Mouse (Mus musculus): ENCODE results near the gene Rhobtb1.

Gene Rhobtb1

DNA sequence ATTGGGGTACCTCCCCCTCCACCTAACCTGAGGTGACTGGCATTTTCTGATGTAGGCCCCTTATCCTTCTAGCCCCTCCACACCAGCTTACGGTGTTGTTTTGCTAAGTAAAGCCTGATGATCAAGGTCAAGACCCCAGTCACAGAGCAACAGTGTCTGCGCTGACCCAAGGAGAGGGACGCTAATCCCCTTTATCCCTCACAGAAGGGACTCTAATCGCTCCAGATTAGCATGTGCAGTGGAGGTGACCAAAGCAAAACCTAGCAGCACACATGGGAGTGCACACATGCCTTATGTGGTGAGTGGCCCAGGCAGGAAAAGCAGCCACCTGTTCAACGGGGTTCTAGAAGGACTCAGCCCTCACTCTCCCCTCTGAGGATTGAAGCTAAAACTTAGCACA lies 123.0 kb downstream of the Rhobtb1 start:
- DNase-seq (ENCODE audit: inconsistent ontology term) = no peak

DNA sequence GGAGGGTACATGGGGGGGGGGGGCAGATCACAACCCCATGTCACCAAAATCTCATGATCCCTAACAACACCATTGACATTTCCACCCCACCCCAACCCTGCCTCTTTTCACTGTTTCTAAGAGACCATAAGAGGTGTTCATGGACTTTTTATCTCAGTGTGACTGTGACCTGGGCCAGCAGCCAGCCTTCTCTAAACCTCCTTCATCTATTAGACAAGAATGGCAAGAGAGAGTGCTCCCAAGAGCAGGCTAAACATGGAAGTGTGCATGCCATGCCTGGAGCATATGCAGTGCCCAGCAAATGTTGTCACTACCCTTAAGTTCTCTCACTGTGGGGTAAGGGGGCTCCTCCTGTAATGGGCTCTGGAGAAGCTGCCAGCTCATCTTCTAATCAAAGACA lies 123.5 kb downstream of the Rhobtb1 start:
- no peak for DNase-seq (ENCODE audit: inconsistent ontology term)

DNA sequence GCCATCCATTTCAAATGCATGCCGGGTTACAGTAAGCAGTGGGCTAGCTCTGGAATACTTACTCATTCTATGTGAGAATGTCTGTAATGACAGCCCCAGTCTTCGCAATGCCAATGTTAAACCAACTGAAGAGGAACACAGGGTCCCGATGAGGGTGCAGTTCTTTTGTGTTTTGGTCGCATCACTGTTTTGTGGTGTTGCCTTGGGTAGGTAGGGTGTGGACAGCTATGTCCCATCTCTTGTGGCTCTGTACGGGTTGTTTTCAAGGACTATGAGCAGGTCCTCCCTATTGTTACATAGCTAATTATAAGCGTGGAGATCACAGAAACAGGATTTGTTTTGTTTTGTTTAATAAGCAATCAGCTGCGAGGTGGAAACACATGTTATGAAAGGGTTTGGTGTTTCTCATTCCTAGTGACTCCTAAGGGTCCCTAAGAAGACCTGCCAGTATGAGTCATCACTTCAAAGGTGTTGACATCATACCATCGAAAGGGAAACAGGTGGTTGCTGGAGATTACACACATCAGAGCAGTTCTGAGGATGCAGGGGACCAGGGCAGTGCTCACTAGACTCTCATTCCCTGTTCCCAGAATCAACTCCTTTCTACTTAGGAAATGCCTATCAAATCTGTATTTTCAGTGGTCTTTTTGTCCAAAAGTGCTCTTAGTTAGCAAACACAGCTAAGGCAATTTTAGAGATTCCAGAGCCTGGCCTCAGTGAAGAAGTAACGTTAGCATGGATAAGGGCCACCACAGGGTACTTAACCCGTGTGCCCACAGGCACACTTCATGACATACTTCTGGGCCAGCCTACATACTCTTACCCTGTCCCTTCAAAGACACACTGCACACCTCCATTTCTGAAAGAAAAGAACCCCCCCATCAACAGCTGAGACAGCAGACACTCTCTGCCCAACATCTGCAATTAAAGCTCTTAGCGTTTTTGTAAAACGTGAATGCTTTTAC lies 124.9 kb downstream of the Rhobtb1 start:
- DNase-seq (ENCODE audit: inconsistent ontology term) = no peak

DNA sequence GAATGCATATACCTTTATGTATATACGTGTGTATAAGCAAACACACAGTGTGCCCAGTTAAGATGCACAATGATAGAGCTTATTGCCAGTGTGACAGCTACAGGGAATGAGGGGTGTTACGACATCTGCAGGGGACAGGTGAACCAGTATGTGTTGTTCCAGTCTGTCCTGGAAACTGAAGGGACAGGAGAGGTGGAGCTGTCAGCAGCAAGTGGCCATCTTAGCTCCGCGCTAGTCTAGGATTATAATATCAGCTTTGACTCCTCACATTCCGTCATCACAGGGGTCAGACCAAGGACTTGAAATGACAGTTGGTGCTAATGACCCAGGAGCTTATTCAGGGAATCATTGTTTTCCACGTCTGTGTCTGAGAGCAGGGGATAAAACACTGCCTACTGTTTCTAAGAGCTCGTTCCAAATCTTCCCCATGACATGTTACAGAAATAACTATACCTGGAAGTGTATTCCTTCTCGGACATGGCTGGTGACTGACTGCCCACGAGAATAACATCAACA lies 125.7 kb downstream of the Rhobtb1 start:
- no peak for DNase-seq (ENCODE audit: inconsistent ontology term)

DNA sequence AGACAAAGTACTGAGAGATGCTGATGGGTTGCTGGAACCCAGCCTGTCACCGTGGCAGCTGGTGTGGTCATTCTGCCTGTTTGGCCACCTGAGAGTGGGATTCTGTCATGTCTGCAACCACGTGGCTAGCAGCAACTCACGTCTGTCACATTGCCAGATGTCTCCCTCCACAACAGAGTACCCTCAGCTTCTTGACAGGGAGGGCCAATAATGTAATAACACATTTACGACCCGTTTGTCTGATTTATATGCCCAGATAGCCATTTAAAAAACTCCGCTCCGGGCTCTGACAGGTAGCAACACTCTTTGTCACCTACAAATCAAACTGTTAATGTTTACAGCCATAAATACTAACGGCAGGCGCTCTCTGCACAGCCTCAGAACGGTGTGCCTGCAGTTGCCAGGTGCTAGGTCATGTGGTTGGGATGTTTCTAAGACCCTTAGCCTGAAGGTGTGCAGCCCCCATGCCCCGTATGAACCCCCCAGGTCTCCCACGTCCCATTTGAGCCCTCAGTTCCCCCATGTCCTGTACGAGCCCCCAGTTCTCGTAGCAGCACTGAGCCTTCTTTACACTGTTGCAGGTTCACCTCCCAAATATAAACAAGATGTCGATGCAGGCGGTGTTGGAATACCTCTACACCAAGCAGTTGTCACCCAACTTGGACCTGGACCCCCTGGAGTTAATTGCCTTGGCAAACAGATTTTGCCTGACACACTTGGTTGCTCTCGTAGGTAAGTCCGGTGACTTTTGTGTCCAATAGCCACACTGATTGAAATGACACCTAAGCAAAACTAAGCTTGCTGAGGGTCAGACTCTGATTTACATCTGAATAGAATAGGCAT lies 127.8 kb downstream of the Rhobtb1 start:
- DNase-seq (ENCODE audit: inconsistent ontology term) = no peak

DNA sequence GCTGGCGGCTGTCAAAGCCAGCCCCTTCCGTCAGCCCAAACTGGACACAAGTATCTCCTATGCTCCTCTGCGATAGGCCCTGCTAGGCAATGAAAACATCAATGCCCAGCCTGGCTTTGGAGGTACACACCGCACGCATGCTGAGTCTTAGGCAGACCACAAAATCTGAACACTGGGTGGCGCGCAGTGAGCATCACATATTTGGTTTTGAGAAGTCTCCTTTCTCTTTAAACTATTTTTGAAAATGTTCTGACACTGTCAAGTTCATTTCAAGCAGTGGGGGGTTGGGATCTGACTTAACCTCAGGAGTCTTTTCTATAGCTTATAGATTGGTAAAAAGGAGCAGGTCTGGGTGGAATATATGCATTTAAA lies 128.4 kb downstream of the Rhobtb1 start:
- no peak for DNase-seq (ENCODE audit: inconsistent ontology term)

DNA sequence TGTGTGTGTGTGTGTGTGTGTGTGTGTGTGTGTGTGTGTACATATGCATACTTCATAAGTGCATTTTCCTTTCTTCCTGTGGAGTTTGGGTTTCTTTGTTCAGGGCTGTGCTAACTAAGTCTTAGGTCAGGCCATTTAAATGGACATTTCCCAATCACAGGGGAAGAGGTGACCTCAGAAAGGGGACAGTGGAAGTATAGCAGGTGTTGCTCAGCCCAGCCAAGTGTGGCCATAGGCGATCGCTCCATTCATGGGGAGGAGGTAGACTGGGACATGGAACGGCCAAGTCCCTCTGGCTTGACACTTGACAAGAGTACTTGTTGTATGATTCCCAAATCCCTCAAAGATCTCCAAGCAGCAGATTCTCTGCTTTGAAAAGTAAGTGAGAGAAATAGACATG lies 135.7 kb downstream of the Rhobtb1 start:
- no peak for DNase-seq (ENCODE audit: inconsistent ontology term)

DNA sequence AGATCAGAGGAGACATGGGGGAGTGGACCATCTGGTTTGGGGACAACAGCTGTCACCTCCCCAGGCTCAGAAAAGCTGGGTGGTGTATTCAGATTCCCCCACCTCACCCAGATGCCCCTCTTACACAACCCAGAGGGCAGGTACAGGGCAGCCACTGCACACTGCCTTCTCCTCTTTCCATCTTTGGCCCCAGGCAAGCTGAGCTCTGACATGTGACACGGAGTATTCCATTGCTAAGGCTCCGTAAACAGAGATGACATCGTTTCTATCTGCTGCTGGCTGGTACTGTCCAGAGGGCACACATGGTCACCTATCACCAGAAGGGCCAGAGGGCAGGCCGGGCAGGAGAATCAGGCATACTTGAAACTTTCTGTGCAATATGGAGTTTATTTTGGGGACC lies 136.9 kb downstream of the Rhobtb1 start:
- no peak for DNase-seq (ENCODE audit: inconsistent ontology term)

DNA sequence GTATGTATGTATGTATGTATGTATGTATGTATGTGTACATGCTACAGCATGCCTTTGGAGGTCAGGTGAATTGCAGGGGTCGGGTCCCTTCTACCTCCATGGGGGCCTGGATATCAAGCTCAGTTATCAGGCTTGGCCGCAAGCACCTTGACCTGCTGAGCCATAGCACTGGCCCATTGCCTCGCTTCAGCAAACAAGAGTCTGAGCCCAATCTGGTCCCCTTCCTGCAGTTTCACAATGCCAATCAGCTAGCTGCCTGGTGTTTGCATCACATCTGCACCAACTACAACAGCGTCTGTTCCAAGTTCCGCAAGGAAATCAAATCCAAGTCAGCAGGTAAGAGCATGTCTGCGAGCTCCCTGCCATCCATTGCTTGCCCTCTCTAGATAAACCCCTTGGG lies 137.5 kb downstream of the Rhobtb1 start:
- DNase-seq (ENCODE audit: inconsistent ontology term) = no peak

DNA sequence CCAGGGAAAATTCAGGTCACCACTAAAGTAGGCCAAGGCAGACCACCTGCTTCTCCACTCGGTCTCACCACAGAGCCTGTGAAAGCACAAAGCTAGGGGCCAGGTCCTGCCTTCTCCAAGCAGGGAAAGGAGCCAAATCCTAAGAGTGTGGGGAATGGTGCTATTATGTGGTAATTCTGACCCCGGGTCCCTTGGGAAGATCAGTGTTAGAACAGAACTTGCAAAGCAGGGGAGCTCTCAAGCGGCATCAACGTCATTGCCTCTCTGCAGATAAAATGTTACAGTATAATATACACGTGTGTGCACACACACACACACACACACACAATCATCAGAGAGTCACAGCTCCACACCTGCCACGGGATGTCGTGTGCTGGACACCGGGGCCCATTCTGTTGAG lies 139.5 kb downstream of the Rhobtb1 start:
- no peak for DNase-seq (ENCODE audit: inconsistent ontology term)

DNA sequence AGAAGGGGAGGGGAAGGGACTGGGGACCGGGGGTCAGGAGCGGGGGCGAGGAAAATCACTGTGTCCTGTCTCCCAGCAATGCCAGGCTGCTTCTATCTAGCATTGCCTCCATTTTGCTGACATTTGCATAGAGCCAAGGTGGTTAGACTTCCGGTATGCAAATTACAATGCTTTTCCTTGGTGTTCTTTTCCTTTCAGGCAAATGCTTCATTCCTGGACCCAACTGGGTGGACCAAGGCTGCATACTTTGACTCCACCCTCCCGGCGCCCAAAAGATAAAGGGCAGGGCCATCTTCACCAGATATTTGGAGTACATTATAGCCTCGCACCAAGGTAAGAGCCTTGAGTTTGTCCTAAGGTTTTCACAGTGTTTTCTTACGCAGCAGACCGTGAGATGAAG lies 144.7 kb downstream of the Rhobtb1 start:
- DNase-seq (ENCODE audit: inconsistent ontology term) = no peak

DNA sequence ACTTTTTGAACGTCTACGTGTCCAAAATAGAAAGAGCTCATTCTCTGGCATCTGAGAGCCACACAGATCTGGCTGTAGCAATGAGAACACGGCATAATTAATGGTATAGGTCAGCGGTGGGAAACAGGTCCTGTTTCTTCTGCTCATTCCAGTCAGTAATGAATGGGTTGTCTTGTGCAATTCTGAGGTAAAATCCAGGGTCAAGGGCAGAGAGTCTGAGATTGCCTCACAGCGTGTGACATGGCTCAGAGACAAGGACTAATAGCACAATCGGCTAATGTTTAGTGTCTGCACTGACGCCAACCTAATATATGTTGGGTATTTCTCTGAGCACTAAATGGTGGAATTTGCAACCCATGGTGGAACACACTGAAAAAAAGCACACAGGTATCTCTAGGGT lies 148.8 kb downstream of the Rhobtb1 start:
- no peak for DNase-seq (ENCODE audit: inconsistent ontology term)

DNA sequence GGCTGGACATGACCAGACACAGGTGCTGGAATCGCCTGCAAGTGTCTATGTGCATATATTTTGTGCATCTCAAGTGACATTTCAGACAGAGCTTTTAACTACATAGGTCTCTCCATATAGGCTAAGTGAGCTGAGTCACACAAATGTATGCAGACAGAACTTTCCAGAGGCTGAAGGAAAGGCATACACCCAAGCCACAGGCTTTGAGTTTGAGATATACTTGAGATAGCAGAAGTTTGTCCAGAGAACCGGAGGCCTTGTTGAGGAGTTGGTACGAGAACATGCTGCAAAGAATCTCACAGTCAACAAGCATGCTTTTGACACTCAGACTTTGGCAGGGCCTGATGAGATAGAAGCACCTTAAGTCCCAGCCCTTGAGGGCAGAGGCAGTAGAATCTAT lies 151.4 kb downstream of the Rhobtb1 start:
- DNase-seq (ENCODE audit: inconsistent ontology term) = no peak

DNA sequence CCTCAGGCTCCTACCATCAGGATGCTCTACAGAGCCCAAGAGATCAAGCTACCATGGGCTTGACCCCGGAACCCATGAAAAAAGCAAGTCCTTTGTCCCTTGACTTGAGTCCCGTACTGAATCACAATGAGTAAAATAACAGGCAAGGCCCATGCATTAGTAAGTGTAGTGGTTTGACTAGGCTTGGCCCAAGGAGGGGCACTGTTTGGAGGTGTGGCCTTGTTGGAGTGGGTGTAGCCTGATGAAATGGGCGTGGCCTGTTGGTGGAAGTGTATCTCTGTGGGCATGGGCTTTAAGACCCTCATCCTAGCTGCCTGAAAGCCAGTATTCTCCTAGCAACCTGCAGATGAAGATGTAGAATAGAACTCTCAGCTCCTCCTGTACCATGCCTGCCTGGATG lies 153.6 kb downstream of the Rhobtb1 start:
- no peak for DNase-seq (ENCODE audit: inconsistent ontology term)

DNA sequence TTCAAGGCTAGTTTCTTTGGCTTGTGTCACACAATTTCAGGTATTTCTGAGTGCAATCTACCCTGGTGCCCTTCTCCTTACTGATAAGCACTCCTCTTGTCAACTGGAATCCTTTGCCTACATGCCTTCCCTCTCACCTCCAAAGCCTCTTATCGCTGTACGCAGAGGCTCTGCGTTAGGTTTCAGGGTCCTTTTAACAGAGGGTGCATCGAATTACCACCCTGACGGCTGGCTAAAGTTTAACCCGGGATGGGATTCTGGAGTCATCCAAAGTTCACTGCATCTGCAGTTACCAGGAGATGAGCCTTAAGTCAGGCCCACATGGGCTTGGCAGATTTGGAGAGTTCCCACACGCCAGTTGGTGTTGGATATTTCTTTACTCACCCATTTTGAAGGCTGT lies 154.4 kb downstream of the Rhobtb1 start:
- no peak for DNase-seq (ENCODE audit: inconsistent ontology term)

DNA sequence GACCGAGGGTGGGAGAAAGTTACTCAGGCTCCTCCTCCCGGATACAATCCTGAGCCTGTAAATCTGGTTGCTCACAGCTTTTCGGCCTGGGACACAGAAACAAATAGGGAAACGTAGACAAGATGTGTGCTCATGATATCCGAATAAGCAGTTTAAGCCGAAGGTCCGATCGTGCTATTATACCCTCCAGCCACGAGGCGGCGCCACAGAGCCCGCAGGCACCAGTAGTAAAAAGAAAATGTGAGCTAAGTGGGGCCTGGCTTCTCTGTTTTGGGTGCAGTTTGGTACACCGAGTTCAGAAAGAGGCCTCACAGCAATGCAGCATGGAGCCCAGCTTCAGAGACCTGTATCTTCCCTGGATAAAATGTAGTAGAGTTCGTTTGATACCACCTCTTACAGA lies 155.0 kb downstream of the Rhobtb1 start:
- no peak for DNase-seq (ENCODE audit: inconsistent ontology term)

DNA sequence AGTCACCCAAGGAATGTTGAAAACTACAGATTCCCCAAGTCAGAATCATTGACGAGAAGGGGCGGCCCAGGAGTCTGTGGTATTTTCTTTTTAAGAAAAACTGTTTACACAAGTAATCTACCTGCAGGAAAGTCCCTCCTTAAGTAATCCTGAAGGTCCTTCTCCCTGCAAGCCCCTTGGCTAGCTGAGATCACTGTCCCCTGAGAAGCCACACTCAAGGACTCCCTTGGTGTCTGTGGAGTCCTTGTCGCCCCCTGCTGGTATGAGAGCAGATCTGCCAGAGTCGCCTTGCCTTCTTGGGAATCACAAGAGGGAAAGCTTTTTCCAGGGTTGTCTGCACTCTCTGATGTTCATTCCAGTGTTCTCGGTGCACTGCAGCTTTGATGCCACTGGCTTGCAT lies 155.8 kb downstream of the Rhobtb1 start:
- DNase-seq (ENCODE audit: inconsistent ontology term) = peak; percentile 24

DNA sequence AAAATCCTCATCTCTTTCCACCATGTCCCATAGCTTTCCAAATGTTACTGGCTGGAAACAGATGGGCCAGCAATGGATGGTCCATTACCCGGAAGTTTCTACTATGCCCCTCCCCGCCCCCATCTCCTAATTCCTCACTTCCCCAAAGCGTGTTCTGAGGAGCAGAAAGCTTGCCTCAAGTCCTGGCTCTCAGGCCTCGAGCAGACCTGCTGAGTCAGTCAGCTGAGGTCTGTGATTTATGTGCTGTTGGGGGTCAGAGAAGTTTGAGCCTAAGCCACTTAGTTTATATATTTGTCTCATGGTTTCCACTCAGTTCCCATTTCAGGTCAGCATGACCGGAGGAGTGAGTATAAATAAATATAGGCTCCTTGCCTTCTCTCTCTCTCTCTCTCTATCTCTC lies 157.9 kb downstream of the Rhobtb1 start:
- no peak for DNase-seq (ENCODE audit: inconsistent ontology term)

DNA sequence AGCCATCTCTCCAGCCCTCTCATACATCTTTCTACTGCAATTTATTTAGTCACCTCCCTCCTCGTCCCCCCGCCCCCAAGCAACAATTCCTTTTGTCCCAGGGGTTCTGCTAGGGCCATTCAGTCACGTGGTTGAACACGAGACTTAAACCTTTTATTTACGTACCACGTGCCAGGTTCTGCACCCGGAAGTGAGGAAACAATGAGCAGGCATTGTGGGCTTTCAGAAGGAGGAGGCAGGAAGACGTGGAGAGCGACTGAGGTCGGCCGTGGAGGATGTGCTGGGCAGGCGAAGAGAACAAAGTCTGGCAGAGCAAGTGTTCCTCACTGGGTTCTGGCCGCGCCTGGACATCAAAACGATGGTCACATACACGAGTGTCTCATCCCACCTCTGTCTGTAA lies 160.6 kb downstream of the Rhobtb1 start:
- DNase-seq (ENCODE audit: inconsistent ontology term) = no peak

DNA sequence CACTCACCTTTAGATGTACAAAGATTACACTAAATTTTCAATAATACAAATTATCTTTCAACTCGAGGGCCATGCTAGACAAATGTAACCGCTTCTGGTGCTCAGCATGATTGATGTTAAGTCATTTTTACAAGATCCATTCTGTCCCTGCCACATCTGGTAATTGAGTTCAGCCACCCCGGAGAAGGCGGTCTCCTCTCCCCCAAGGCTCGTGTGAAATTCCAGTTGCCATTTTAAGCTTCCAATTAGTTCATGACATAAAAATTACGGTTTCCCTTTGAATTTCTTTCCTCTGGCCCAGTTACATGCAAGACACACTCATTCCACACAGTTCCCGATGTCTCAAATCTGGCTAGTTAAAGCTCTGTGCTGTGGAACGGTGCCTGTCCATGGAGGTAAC lies 162.7 kb downstream of the Rhobtb1 start:
- no peak for DNase-seq (ENCODE audit: inconsistent ontology term)

DNA sequence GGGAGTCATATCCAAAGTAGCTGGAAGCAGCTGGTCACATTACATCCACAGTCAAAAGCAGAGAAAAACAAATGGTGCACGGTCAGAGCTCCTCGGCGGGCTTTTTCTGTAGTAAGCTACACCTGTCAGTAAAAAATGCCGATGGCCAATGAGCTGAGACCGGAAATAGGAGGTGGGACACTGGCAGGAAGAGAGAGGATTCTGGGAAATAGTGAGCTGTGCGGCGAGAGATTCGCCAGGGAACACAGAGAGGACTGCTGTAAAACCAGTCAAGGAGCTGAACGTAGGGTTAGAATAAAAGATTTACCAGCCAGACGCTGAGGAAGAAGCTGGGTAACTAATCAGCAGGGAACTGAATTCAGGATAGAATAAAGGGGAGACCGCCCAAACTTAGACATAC lies 167.3 kb downstream of the Rhobtb1 start:
- DNase-seq (ENCODE audit: inconsistent ontology term) = no peak

DNA sequence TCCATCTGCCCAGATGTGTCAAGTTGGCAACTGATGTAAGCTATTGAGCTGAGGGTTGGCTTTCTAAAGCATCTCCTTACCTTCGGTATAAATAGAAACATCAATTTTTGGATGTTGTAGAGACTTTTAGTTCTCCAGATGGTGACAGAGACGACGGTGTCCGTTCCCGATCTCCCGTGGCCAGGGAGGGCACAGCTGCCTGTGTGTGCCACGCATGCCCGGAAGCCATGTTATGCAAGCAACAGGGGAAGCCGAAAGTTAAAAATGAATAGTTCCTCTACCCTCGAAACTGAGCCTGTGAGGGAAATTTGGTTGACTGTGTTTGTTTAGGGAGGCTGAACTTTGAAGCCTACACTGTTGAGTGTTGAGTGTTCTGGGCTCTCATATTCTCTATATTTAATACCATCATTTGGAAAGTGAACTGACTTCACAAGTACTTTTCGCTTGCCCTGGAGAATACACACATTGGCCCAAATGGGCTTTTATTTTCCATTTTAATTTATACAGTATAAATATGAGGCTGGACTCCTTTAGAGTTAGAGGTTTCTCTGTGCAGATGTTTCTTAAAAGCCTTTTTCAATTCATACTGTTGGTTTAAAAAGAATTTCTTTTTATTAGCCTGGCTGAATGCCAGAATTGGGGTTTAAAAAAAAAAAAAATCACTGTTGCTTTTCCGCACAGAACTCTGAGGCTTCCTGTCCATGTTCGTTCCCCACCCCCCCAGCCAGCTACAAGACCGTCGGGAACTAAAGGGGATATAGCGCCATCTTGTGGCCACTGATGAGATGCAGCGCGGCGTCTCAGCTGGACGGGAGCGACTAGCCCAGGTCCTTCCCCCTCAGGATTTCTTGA lies 169.7 kb downstream of the Rhobtb1 start:
- DNase-seq (ENCODE audit: inconsistent ontology term) = peak; percentile 88

All from Muller cell, postnatal 12 days (primary cell).